Mouse (Mus musculus) neutrophil, adult 5-6 weeks (primary cell): ENCODE measurements around the gene Pcdh10. TPM values are rescaled to one million over a fixed set of nuclear protein-coding genes. Genes with fewer than 3 reads are reported as not detected.

Experiments
- ATAC-seq: fragments of 151-379, 151-347 bp; 2 replicates; pipeline ENCODE4 v1.8.0; 2017; ENCODE audit warnings: mild to moderate bottlenecking, moderate TSS enrichment; ENCODE audit not compliant: insufficient number of reproducible peaks, poor library complexity, low FRiP score, severe bottlenecking; ENCODE audit errors: extremely low read depth
- total RNA-seq: library from RNA; stranded (forward); fragments of 200-1000 nt; gene quantifications from 2 replicates; pipeline ENCODE4 v1.2.3, GENCODE M21; 2017

Gene Pcdh10
- total RNA-seq = under 0.01 TPM in 1 of 2 replicates, not detected in the other

- ATAC-seq = no peak
Measured at GRCm38 (mm10) chr3:45378145-45378544, at the start of gene Pcdh10. TSS of gene Pcdh10 (plus strand) at chr3:45378398.

- ATAC-seq = no peak
Measured at GRCm38 (mm10) chr3:45355919-45356318, 22.3 kb upstream of the Pcdh10 start.

- ATAC-seq = no peak
Measured at GRCm38 (mm10) chr3:45368952-45369351, 9.2 kb upstream of the Pcdh10 start.

GRCm38 (mm10) chr3:45375761-45376500, 2.3 kb upstream of the Pcdh10 start:
- no peak for ATAC-seq

GRCm38 (mm10) chr3:45376501-45377390, 1.5 kb upstream of the Pcdh10 start:
- no peak for ATAC-seq

GRCm38 (mm10) chr3:45377391-45377998, 703 bp upstream of the Pcdh10 start:
- ATAC-seq = no peak

GRCm38 (mm10) chr3:45379541-45379971, 1.4 kb downstream of the Pcdh10 start:
- no peak for ATAC-seq

- no peak for ATAC-seq
Measured at GRCm38 (mm10) chr3:45379972-45380761, 2.0 kb downstream of the Pcdh10 start.

- ATAC-seq = no peak
Measured at GRCm38 (mm10) chr3:45380811-45381761, 2.9 kb downstream of the Pcdh10 start.

- ATAC-seq = no peak
Measured at GRCm38 (mm10) chr3:45382032-45382755, 4.0 kb downstream of the Pcdh10 start.

GRCm38 (mm10) chr3:45383831-45384230, 5.6 kb downstream of the Pcdh10 start:
- no peak for ATAC-seq

GRCm38 (mm10) chr3:45385028-45385427, 6.8 kb downstream of the Pcdh10 start:
- ATAC-seq = no peak

GRCm38 (mm10) chr3:45385451-45385850, 7.3 kb downstream of the Pcdh10 start:
- ATAC-seq = no peak

- ATAC-seq = no peak
Measured at GRCm38 (mm10) chr3:45386512-45386911, 8.3 kb downstream of the Pcdh10 start.

GRCm38 (mm10) chr3:45397101-45397500, 18.9 kb downstream of the Pcdh10 start:
- no peak for ATAC-seq

- no peak for ATAC-seq
Measured at GRCm38 (mm10) chr3:45403239-45403638, 25.0 kb downstream of the Pcdh10 start.

GRCm38 (mm10) chr3:45431691-45432090, 53.5 kb downstream of the Pcdh10 start:
- no peak for ATAC-seq
